Mouse (Mus musculus) CH12.LX (cell line): ENCODE measurements around the gene Hist1h2ba. TPM values are rescaled to one million over a fixed set of nuclear protein-coding genes. Genes with fewer than 3 reads are reported as not detected.

Source experiments
- DNase-seq: peaks from one replicate; pipeline ENCODE4 v3.0.0-alpha.2; 2013; ENCODE audit errors: extremely low read depth
- H3K27ac ChIP-seq: 2 replicates; pipeline ENCODE4 v1.5.1; 2012; ENCODE audit warnings: low read depth, mild to moderate bottlenecking, control low read depth, moderate library complexity; ENCODE audit not compliant: insufficient read depth
- H3K27me3 ChIP-seq: replicated peaks from 2 replicates; pipeline ENCODE3; 2012; ENCODE audit warnings: inconsistent platforms
- H3K36me3 ChIP-seq, 2 experiments: replicated peaks in 1 of 2; 2 replicates each; pipeline versions ENCODE3 to v1.6.1; 2012; ENCODE audit warnings: inconsistent platforms in 1 of 2, low read length in 1 of 2, mild to moderate bottlenecking in 1 of 2, mixed read lengths in 1 of 2, moderate library complexity in 1 of 2; ENCODE audit not compliant: control insufficient read depth in 1 of 2, insufficient read depth in 1 of 2
- H3K4me1 ChIP-seq, 2 experiments: 2 replicates each; pipeline ENCODE4 v1.6.1; 2012; ENCODE audit warnings: inconsistent platforms in 1 of 2, moderate library complexity in 1 of 2; ENCODE audit not compliant: insufficient read depth in 2 of 2, control insufficient read depth in 1 of 2
- H3K4me2 ChIP-seq: 2 replicates; pipeline ENCODE4 v1.6.1; 2012; ENCODE audit warnings: low read depth, mild to moderate bottlenecking, control low read depth; ENCODE audit not compliant: poor library complexity, insufficient read depth, severe bottlenecking
- H3K4me3 ChIP-seq, 3 experiments: fragments of 150-350 bp in 1 of 3; sonication (generic) in 1 of 3; replicated peaks in 1 of 3; 2 replicates each; pipeline versions ENCODE3 to v1.5.1; 2011 to 2012; ENCODE audit warnings: low read depth in 2 of 3, low read length in 2 of 3, mild to moderate bottlenecking in 2 of 3, moderate library complexity in 2 of 3, control low read depth in 1 of 3, improper control_type of control experiment in 1 of 3, inconsistent platforms in 1 of 3, mixed read lengths in 1 of 3; ENCODE audit not compliant: poor library complexity in 1 of 3
- H3K79me2 ChIP-seq: replicated peaks from 2 replicates; pipeline ENCODE4 v1.6.1; 2012; ENCODE audit warnings: mild to moderate bottlenecking, moderate library complexity; ENCODE audit not compliant: control insufficient read depth, poor library complexity, insufficient read depth, severe bottlenecking; ENCODE audit errors: extremely low read depth
- H3K9ac ChIP-seq: 2 replicates; pipeline ENCODE4 v1.6.1; 2012; ENCODE audit warnings: low read depth, mild to moderate bottlenecking, control low read depth, moderate library complexity; ENCODE audit not compliant: insufficient read depth
- H3K9me3 ChIP-seq: replicated peaks from 2 replicates; pipeline ENCODE3; 2012; ENCODE audit warnings: low read length, inconsistent platforms, mixed read lengths
- BHLHE40 ChIP-seq: IDR thresholded peaks from 2 replicates; pipeline ENCODE4 v1.6.1; 2011; ENCODE audit warnings: mild to moderate bottlenecking, low read depth, low read length, improper control_type of control experiment
- CHD1 ChIP-seq: IDR thresholded peaks from 2 replicates; pipeline ENCODE4 v1.6.1; 2012; ENCODE audit warnings: low read depth, low read length, improper control_type of control experiment, inconsistent platforms
- ETS1 ChIP-seq: conservative IDR thresholded peaks from 2 replicates; pipeline ENCODE4 v1.6.1; 2012; ENCODE audit warnings: low read depth, mild to moderate bottlenecking, inconsistent platforms, low read length, improper control_type of control experiment, moderate library complexity
- GABPA ChIP-seq: IDR thresholded peaks from 2 replicates; pipeline ENCODE4 v1.6.1; 2012; ENCODE audit warnings: low read depth, low read length, improper control_type of control experiment, inconsistent platforms; ENCODE audit not compliant: insufficient replicate concordance
- IRF4 ChIP-seq: IDR thresholded peaks from 2 replicates; pipeline ENCODE4 v1.6.1; 2014; ENCODE audit warnings: low read depth, mild to moderate bottlenecking, inconsistent platforms, low read length, improper control_type of control experiment
- JUN ChIP-seq: IDR thresholded peaks from 2 replicates; pipeline ENCODE4 v1.6.1; 2011; ENCODE audit warnings: low read depth, mild to moderate bottlenecking, low read length, improper control_type of control experiment, moderate library complexity; ENCODE audit not compliant: insufficient read depth
- JUND ChIP-seq: conservative IDR thresholded peaks from 2 replicates; pipeline ENCODE4 v1.6.1; 2011; ENCODE audit warnings: low read depth, low read length, improper control_type of control experiment
- KAT2A ChIP-seq: IDR thresholded peaks from 2 replicates; pipeline ENCODE4 v1.6.1; 2012; ENCODE audit warnings: low read length, improper control_type of control experiment, inconsistent platforms; ENCODE audit not compliant: insufficient replicate concordance
- MAX ChIP-seq: IDR thresholded peaks from 2 replicates; pipeline ENCODE4 v1.6.1; 2011; ENCODE audit warnings: low read length, improper control_type of control experiment
- MYC ChIP-seq: IDR thresholded peaks from 2 replicates; pipeline ENCODE4 v1.6.1; 2011; ENCODE audit warnings: low read depth, mild to moderate bottlenecking, improper control_type of control experiment, low read length
- NELFE ChIP-seq: IDR thresholded peaks from 2 replicates; pipeline ENCODE4 v1.6.1; 2011; ENCODE audit warnings: low read depth, low read length, improper control_type of control experiment
- NRF1 ChIP-seq: IDR thresholded peaks from 2 replicates; pipeline ENCODE4 v1.6.1; 2014; ENCODE audit warnings: low read depth, mild to moderate bottlenecking, inconsistent platforms, low read length, improper control_type of control experiment, moderate library complexity
- POLR2A ChIP-seq: IDR thresholded peaks from 2 replicates; pipeline ENCODE4 v1.6.1; 2011; ENCODE audit warnings: low read depth, mild to moderate bottlenecking, improper control_type of control experiment, low read length
- RAD21 ChIP-seq: IDR thresholded peaks from 2 replicates; pipeline ENCODE4 v1.6.1; 2011; ENCODE audit warnings: low read depth, mild to moderate bottlenecking, low read length, improper control_type of control experiment, moderate library complexity
- RCOR1 ChIP-seq: conservative IDR thresholded peaks from 2 replicates; pipeline ENCODE4 v1.6.1; 2012; ENCODE audit warnings: low read depth, mild to moderate bottlenecking, inconsistent platforms, low read length, improper control_type of control experiment
- SIN3A ChIP-seq: IDR thresholded peaks from 2 replicates; pipeline ENCODE4 v1.6.1; 2012; ENCODE audit warnings: low read length, improper control_type of control experiment, inconsistent platforms
- SMC3 ChIP-seq: IDR thresholded peaks from 2 replicates; pipeline ENCODE4 v1.6.1; 2011; ENCODE audit warnings: low read depth, low read length, improper control_type of control experiment
- TBP ChIP-seq: conservative IDR thresholded peaks from 2 replicates; pipeline ENCODE4 v1.6.1; 2011; ENCODE audit warnings: low read depth, low read length, improper control_type of control experiment
- TCF12 ChIP-seq: IDR thresholded peaks from 2 replicates; pipeline ENCODE4 v1.6.1; 2014; ENCODE audit warnings: low read depth, mild to moderate bottlenecking, inconsistent platforms, low read length, improper control_type of control experiment
- UBTF ChIP-seq: IDR thresholded peaks from 2 replicates; pipeline ENCODE4 v1.6.1; 2012; ENCODE audit warnings: low read depth, mild to moderate bottlenecking, inconsistent platforms, low read length, improper control_type of control experiment, moderate library complexity
- USF1 ChIP-seq: IDR thresholded peaks from 2 replicates; pipeline ENCODE4 v1.6.1; 2014; ENCODE audit warnings: low read depth, mild to moderate bottlenecking, inconsistent platforms, low read length, improper control_type of control experiment
- USF2 ChIP-seq: conservative IDR thresholded peaks from 2 replicates; pipeline ENCODE4 v1.6.1; 2011; ENCODE audit warnings: low read depth, low read length, improper control_type of control experiment
- ZKSCAN1 ChIP-seq: IDR thresholded peaks from 2 replicates; pipeline ENCODE4 v1.6.1; 2012; ENCODE audit warnings: low read depth, inconsistent platforms, low read length, improper control_type of control experiment, borderline replicate concordance
- ZMIZ1 ChIP-seq: IDR thresholded peaks from 2 replicates; pipeline ENCODE4 v1.6.1; 2012; ENCODE audit warnings: low read depth, mild to moderate bottlenecking, inconsistent platforms, low read length, improper control_type of control experiment
- dilution Hi-C: fragments of 300-500 bp; cut with MboI; formaldehyde crosslinking; loops from 2 replicates; pipeline ENCODE4 v1.14.3; 2020; ENCODE audit warnings: low sequenced_read_pairs; ENCODE audit not compliant: extremely low pct_unique_long_range_greater_than_20kb, extremely low pct_ligation_motif_present
- in situ Hi-C: fragments of 300-500 bp; cut with MboI; formaldehyde crosslinking; loops from 3 replicates; pipeline ENCODE4 v1.14.3; 2019; ENCODE audit warnings: low sequenced_read_pairs, low pct_ligation_motif_present, low pct_unique_long_range_greater_than_20kb, mixed read lengths
- polyA plus RNA-seq: library from polyadenylated mRNA; unstranded; fragments of >175 nt; gene quantifications from 2 replicates; pipeline ENCODE4 v1.2.1, GENCODE M21; 2012; ENCODE audit warnings: low read depth; ENCODE audit not compliant: insufficient read length
- total RNA-seq, 2 experiments: library from RNA; depleted of rRNA; stranded (reverse); fragments of 300-350 nt in 1 of 2; fragments of >200 nt in 1 of 2; gene quantifications; 2 replicates each; pipeline ENCODE4 v1.2.3; 2012 to 2014

Gene Hist1h2ba
- total and polyA plus RNA-seq, 3 experiments: not detected

- peak overlapping the region; percentile 1; the same call in 1 of the 2 replicates for H3K9ac ChIP-seq
- H3K27ac ChIP-seq: no peak overlapping the region
- peak overlapping the region; percentile 90 for H3K4me2 ChIP-seq
- peak overlapping the region in 1 of 3 experiments; percentile 27 for H3K4me3 ChIP-seq
- no peaks in the 10 kb centered on the region for H3K79me2 ChIP-seq
- no peaks in the 10 kb centered on the region for H3K27me3 ChIP-seq
- TF ChIP-seq JUND (no peak), NRF1 (no peak), SIN3A (0 out of 2 replicates have a peak, but pooled peaks have one; percentile 21), RAD21 (no peak), BHLHE40 (peak; percentile 74), USF2 (no peak), UBTF (no peak), IRF4 (0 out of 2 replicates have a peak, but pooled peaks have one; percentile 3), GABPA (no peak), TCF12 (no peak), JUN (no peak), MAX (no peak), TBP (no peak), ZKSCAN1 (no peak), RCOR1 (no peak), ETS1 (no peak), SMC3 (no peak), NELFE (no peak)
- TF ChIP-seq, all 38 proteins: peak for 3
- Histone ChIP-seq H3K36me3 (no peaks in the 10 kb centered on the region), H3K4me1 (peaks cover 0 to 11% of the 10 kb centered on the region in 2 experiments; a peak in 3 of 4 replicates), H3K9me3 (no peaks in the 10 kb centered on the region)
- in situ Hi-C loops (no loop called here), dilution Hi-C loops (no loop called here)
- DNase-seq: peak; percentile 37
These were observed 3.1 kb downstream of the Hist1h2ba start for GRCm38 (mm10) chr13:23930904-23931303.

GRCm38 (mm10) chr13:23930461-23930860, 3.5 kb downstream of the Hist1h2ba start:
- DNase-seq: no peak
- in situ Hi-C loops: no loop called here
- H3K27me3 ChIP-seq: no peaks in the 10 kb centered on the region
- H3K4me1 ChIP-seq: peaks cover 0 to 8% of the 10 kb centered on the region in 2 experiments; a peak in 3 of 4 replicates
- no peaks in the 10 kb centered on the region for H3K9me3 ChIP-seq
- dilution Hi-C loops: no loop called here
- H3K4me2 ChIP-seq: peak overlapping the region; percentile 90
- H3K9ac ChIP-seq: peak overlapping the region; percentile 1; the same call in 1 of the 2 replicates
- TF ChIP-seq MYC: no peak
- 0 out of 2 replicates have a peak, but pooled peaks have one; percentile 15 for TF ChIP-seq USF1
- no peak for TF ChIP-seq NRF1
- no peak for TF ChIP-seq CHD1
- no peak for TF ChIP-seq ZMIZ1
- no peak for TF ChIP-seq KAT2A
- no peak for TF ChIP-seq POLR2A
- TF ChIP-seq ETS1: no peak
- no peaks in the 10 kb centered on the region for H3K36me3 ChIP-seq
- H3K4me3 ChIP-seq: peak overlapping the region in 1 of 3 experiments; percentile 27
- no peak overlapping the region for H3K27ac ChIP-seq
- no peaks in the 10 kb centered on the region for H3K79me2 ChIP-seq
